Mouse (Mus musculus): Measurements from ENCODE around the gene Cplx1. TPM values are rescaled to one million over a fixed set of nuclear protein-coding genes. Genes with fewer than 3 reads are reported as not detected.

Gene Cplx1
- 2.0 and 2.2 TPM in 2 replicates for polyA plus RNA-seq (2015; fragmentation: Nextera tagmentation; extraction: Ambion mirVana)

- Histone ChIP-seq H3K9me3 (ENCODE audit: control insufficient read depth) (no peaks in the 10 kb centered on the region), H3K4me1 (replicated peaks; ENCODE audit: control insufficient read depth, insufficient read depth, low read length) (no peaks in the 10 kb centered on the region), H3K4me2 (replicated peaks; ENCODE audit: low read depth) (peak within 1 kb of the TSS; percentile 55), H3K27me3 (replicated peaks; ENCODE audit: control insufficient read depth, insufficient read depth, low read length) (peaks cover 20% of the 10 kb centered on the region), H3K27ac (ENCODE audit: low read depth, low read length) (no peak within 1 kb of the TSS), H3K36me3 (ENCODE audit: control insufficient read depth, insufficient read depth) (no peaks in the 10 kb centered on the region), H3K9ac (ENCODE audit: low read depth, low read length) (no peak within 1 kb of the TSS), H3K4me3 (ENCODE audit: low read depth, low read length) (peak within 1 kb of the TSS; percentile 26)
- TF ChIP-seq CTCF (IDR thresholded peaks at IDR 0.05; ENCODE audit: low read depth): no peak
- peak; percentile 69 for ATAC-seq
- 1% methylated on average over 54 of the region's 56 CpGs for WGBS
These were observed at the start of gene Cplx1 for GRCm38 (mm10) chr5:108549489-108550206. Cplx1 (minus strand) TSS chr5:108550024.

- no peak for ATAC-seq
- Histone ChIP-seq H3K4me3 (ENCODE audit: low read depth, low read length) (no peak overlapping the region), H3K4me1 (replicated peaks; ENCODE audit: control insufficient read depth, insufficient read depth, low read length) (no peaks in the 10 kb centered on the region), H3K9ac (ENCODE audit: low read depth, low read length) (no peak overlapping the region), H3K27me3 (replicated peaks; ENCODE audit: control insufficient read depth, insufficient read depth, low read length) (no peaks in the 10 kb centered on the region), H3K36me3 (ENCODE audit: control insufficient read depth, insufficient read depth) (peaks cover 92% of the 10 kb centered on the region), H3K4me2 (replicated peaks; ENCODE audit: low read depth) (no peak overlapping the region), H3K27ac (ENCODE audit: low read depth, low read length) (no peak overlapping the region), H3K9me3 (ENCODE audit: control insufficient read depth) (no peaks in the 10 kb centered on the region)
- WGBS: 84% methylated on average over 3 of the region's 3 CpGs
- no peak for TF ChIP-seq CTCF (IDR thresholded peaks at IDR 0.05; ENCODE audit: low read depth)
These were observed 31.6 kb upstream of the Cplx1 start for GRCm38 (mm10) chr5:108581361-108581891.

DNA sequence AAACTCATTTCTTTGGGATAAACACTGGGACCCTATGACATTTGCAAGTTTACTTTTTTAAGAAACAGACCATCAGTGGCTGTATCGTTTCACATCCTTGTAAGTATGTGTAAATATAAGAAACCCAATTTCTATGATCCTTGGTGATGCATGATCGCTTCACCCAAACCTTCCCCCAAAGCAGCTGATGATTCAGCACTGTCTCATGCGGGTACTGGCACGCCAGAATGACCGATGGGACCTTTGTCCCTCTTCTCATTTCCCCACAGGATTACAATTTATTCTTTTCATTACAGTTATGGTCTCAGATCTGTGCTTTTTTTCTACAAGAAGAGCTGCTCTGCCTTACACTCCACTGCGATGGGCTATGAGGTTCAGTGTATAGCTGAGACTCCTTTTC lies 23.2 kb upstream of the Cplx1 start:
- no peak overlapping the region for H3K27ac ChIP-seq (ENCODE audit: low read depth, low read length)

GRCm38 (mm10) chr5:108570991-108571390 lies 21.2 kb upstream of the Cplx1 start:
- ATAC-seq: no peak
- H3K4me2 ChIP-seq (replicated peaks; ENCODE audit: low read depth): no peak overlapping the region
- H3K4me3 ChIP-seq (ENCODE audit: low read depth, low read length): no peak overlapping the region
- H3K9ac ChIP-seq (ENCODE audit: low read depth, low read length): no peak overlapping the region
- H3K27ac ChIP-seq (ENCODE audit: low read depth, low read length): no peak overlapping the region; the same call in 1 of the 2 replicates
- H3K27me3 ChIP-seq (replicated peaks; ENCODE audit: control insufficient read depth, insufficient read depth, low read length): no peaks in the 10 kb centered on the region
- H3K36me3 ChIP-seq (ENCODE audit: control insufficient read depth, insufficient read depth): peaks cover 81% of the 10 kb centered on the region
- H3K9me3 ChIP-seq (ENCODE audit: control insufficient read depth): no peaks in the 10 kb centered on the region
- no peaks in the 10 kb centered on the region for H3K4me1 ChIP-seq (replicated peaks; ENCODE audit: control insufficient read depth, insufficient read depth, low read length)
- TF ChIP-seq CTCF (IDR thresholded peaks at IDR 0.05; ENCODE audit: low read depth): no peak
- WGBS: 93% methylated on average over 1 of the region's 1 CpGs

More for the DNA sequence above, 23.2 kb upstream of the Cplx1 start:
- Histone ChIP-seq H3K9me3 (ENCODE audit: control insufficient read depth) (no peaks in the 10 kb centered on the region), H3K9ac (ENCODE audit: low read depth, low read length) (no peak overlapping the region), H3K4me1 (replicated peaks; ENCODE audit: control insufficient read depth, insufficient read depth, low read length) (no peaks in the 10 kb centered on the region), H3K4me3 (ENCODE audit: low read depth, low read length) (no peak overlapping the region), H3K36me3 (ENCODE audit: control insufficient read depth, insufficient read depth) (peaks cover 92% of the 10 kb centered on the region), H3K27me3 (replicated peaks; ENCODE audit: control insufficient read depth, insufficient read depth, low read length) (no peaks in the 10 kb centered on the region), H3K4me2 (replicated peaks; ENCODE audit: low read depth) (no peak overlapping the region)
- no peak for TF ChIP-seq CTCF (IDR thresholded peaks at IDR 0.05; ENCODE audit: low read depth)
- no peak for ATAC-seq
- WGBS: 75% methylated on average over 6 of the region's 6 CpGs

DNA sequence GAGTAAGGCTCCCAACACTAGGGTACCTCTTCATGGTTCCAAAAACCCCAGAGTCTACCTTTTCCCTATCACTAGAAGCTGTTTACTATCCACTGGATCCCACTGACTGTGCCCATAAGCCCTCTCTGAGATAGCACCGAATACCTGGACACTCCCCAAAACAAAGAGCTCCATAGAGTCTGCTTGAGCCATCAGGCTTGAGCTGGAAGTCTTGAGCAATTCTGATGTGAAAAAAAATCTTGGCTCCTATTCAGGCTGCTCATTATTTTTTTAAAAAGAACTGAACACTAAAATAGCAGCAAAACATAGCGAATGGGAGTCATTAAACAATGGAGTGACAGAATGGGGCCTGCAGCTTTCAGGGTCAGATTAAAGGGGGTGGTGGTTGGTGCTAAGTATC lies 17.3 kb upstream of the Cplx1 start:
- peak overlapping the region; percentile 8; the same call in 1 of the 2 replicates for H3K27ac ChIP-seq (ENCODE audit: low read depth, low read length)
- no peak for ATAC-seq
- no peaks in the 10 kb centered on the region for H3K4me1 ChIP-seq (replicated peaks; ENCODE audit: control insufficient read depth, insufficient read depth, low read length)
- H3K36me3 ChIP-seq (ENCODE audit: control insufficient read depth, insufficient read depth): peaks cover 49% of the 10 kb centered on the region
- no peak overlapping the region for H3K4me2 ChIP-seq (replicated peaks; ENCODE audit: low read depth)
- H3K9me3 ChIP-seq (ENCODE audit: control insufficient read depth): no peaks in the 10 kb centered on the region
- no peak for TF ChIP-seq CTCF (IDR thresholded peaks at IDR 0.05; ENCODE audit: low read depth)
- H3K9ac ChIP-seq (ENCODE audit: low read depth, low read length): no peak overlapping the region
- no peaks in the 10 kb centered on the region for H3K27me3 ChIP-seq (replicated peaks; ENCODE audit: control insufficient read depth, insufficient read depth, low read length)
- WGBS: 89% methylated on average over 2 of the region's 2 CpGs
- H3K4me3 ChIP-seq (ENCODE audit: low read depth, low read length): no peak overlapping the region

- H3K9ac ChIP-seq (ENCODE audit: low read depth, low read length): no peak overlapping the region
- H3K9me3 ChIP-seq (ENCODE audit: control insufficient read depth): no peaks in the 10 kb centered on the region
- TF ChIP-seq CTCF (IDR thresholded peaks at IDR 0.05; ENCODE audit: low read depth): no peak
- no peak for ATAC-seq
- H3K4me2 ChIP-seq (replicated peaks; ENCODE audit: low read depth): no peak overlapping the region
- H3K4me3 ChIP-seq (ENCODE audit: low read depth, low read length): no peak overlapping the region
- no peak overlapping the region for H3K27ac ChIP-seq (ENCODE audit: low read depth, low read length)
- 87% methylated on average over 4 of the region's 4 CpGs for WGBS
- H3K27me3 ChIP-seq (replicated peaks; ENCODE audit: control insufficient read depth, insufficient read depth, low read length): no peaks in the 10 kb centered on the region
- peaks cover 43% of the 10 kb centered on the region for H3K36me3 ChIP-seq (ENCODE audit: control insufficient read depth, insufficient read depth)
- H3K4me1 ChIP-seq (replicated peaks; ENCODE audit: control insufficient read depth, insufficient read depth, low read length): no peaks in the 10 kb centered on the region
These were observed 16.7 kb upstream of the Cplx1 start for GRCm38 (mm10) chr5:108566523-108566922.

All from intestine, postnatal 0 days (tissue).